In genomic region chr12:64810081-64810480, GRCm38 (mm10) we compare ENCODE assay signal across 26 mouse cellular contexts.
A peak's percentile ranks its signal among the peaks of the same experiment; 100 is the strongest.
DNase-seq lines count a peak whose midpoint lies in the region; ATAC-seq and TF ChIP-seq lines count a peak whose summit lies in the region.
"Had no signal": no experiment of that assay in that cellular context is flagged by ENCODE, and none has a peak within 500 bp of the region (broad histone marks: within the 10 kb centered on the region; RNA-seq: fewer than 3 reads in every experiment).

No protein-coding gene starts in this region.

- no peak for TF ChIP-seq CTCF in kidney, adult 2 months (conservative IDR thresholded peaks at IDR 0.05; ENCODE audit: insufficient read depth, insufficient read length, low read depth, low read length)
- no peak for TF ChIP-seq CTCF in MEL (IDR thresholded peaks at IDR 0.05 in 2 of 3, conservative IDR thresholded peaks at IDR 0.05 in 1 of 3; ENCODE audit: control insufficient read depth in 1 of 3, insufficient read depth in 1 of 3, low read depth in 2 of 3, low read length in 3 of 3, poor library complexity in 1 of 3, severe bottlenecking in 1 of 3)

- H3K9me3 ChIP-seq in intestine, embryonic 14.5 days (ENCODE audit: control insufficient read depth, low read length): no peaks in the 10 kb centered on the region
- H3K9me3 ChIP-seq in intestine, embryonic 16.5 days (ENCODE audit: control insufficient read depth, low read length): no peaks in the 10 kb centered on the region
- no peaks in the 10 kb centered on the region for H3K9me3 ChIP-seq in MEL (replicated peaks; ENCODE audit: insufficient read depth, low read length)
- H3K9me3 ChIP-seq: embryonic facial prominence, embryonic 13.5 days; embryonic facial prominence, embryonic 15.5 days; forebrain, embryonic 10.5 days; forebrain, embryonic 12.5 days; G1E had no signal

- no peak overlapping the region for H3K9ac ChIP-seq in intestine, embryonic 14.5 days (ENCODE audit: low read length)
- H3K9ac ChIP-seq in intestine, embryonic 16.5 days (ENCODE audit: low read depth, low read length): no peak overlapping the region
- no peak overlapping the region for H3K9ac ChIP-seq in MEL (ENCODE audit: control insufficient read depth, low read depth, low read length, poor library complexity, severe bottlenecking)
- H3K9ac ChIP-seq: embryonic facial prominence, embryonic 13.5 days; embryonic facial prominence, embryonic 15.5 days; forebrain, embryonic 12.5 days had no signal

- no peak for ATAC-seq in intestine, embryonic 14.5 days (replicated peaks; ENCODE audit: low FRiP score, low TSS enrichment, low read depth)
- ATAC-seq in intestine, embryonic 16.5 days: no peak
- ATAC-seq: CD4-positive, CD25-positive, alpha-beta regulatory T cell, adult 4 months; forebrain, embryonic 14.5 days; forebrain, embryonic 16.5 days had no signal

- no peak for DNase-seq in intestine, embryonic 14.5 days (ENCODE audit: low spot score)
- peak; percentile 62 for DNase-seq in kidney, adult 2 months
- no peak for DNase-seq in kidney, postnatal 10 days
- DNase-seq in MEL (ENCODE audit: low read depth, low spot score): peak; percentile 45
- DNase-seq: adrenal gland, adult 2 months; adrenal gland, postnatal 10 days; adrenal gland, postnatal 25 days; B cell, adult 2 months; cerebellum, adult 11 months; cerebellum, adult 18-20 months; cerebellum, adult 8-10 months; cerebellum, adult 9-11 months; cerebellum, postnatal 14 days; cerebellum, postnatal 36 days; embryo, embryonic 11 days had no signal

- no peak overlapping the region for H3K27ac ChIP-seq in intestine, embryonic 14.5 days (ENCODE audit: low read depth)
- no peak overlapping the region for H3K27ac ChIP-seq in intestine, embryonic 16.5 days (ENCODE audit: low read length)
- peak overlapping the region; percentile 16 for H3K27ac ChIP-seq in kidney, adult 2 months (ENCODE audit: insufficient read depth, low read depth, low read length)
- no peak overlapping the region for H3K27ac ChIP-seq in MEL (ENCODE audit: control insufficient read depth, low read depth, low read length)
- H3K27ac ChIP-seq: embryonic facial prominence, embryonic 13.5 days; embryonic facial prominence, embryonic 15.5 days; forebrain, embryonic 10.5 days; forebrain, embryonic 12.5 days had no signal

- H3K27me3 ChIP-seq in intestine, embryonic 14.5 days (replicated peaks; ENCODE audit: control insufficient read depth, insufficient read depth, low read length): no peaks in the 10 kb centered on the region
- no peaks in the 10 kb centered on the region for H3K27me3 ChIP-seq in intestine, embryonic 16.5 days (replicated peaks; ENCODE audit: control insufficient read depth, insufficient read depth, low read length)
- no peaks in the 10 kb centered on the region for H3K27me3 ChIP-seq in kidney, adult 2 months (replicated peaks; ENCODE audit: control insufficient read depth, insufficient read depth, low read length)
- no peaks in the 10 kb centered on the region for H3K27me3 ChIP-seq in MEL (ENCODE audit: control insufficient read depth in 1 of 2, insufficient read depth in 2 of 2, low read length in 2 of 2)
- H3K27me3 ChIP-seq: CH12.LX; embryonic facial prominence, embryonic 13.5 days; embryonic facial prominence, embryonic 15.5 days; forebrain, embryonic 12.5 days had no signal

- H3K4me1 ChIP-seq in intestine, embryonic 14.5 days (replicated peaks; ENCODE audit: control insufficient read depth, insufficient read depth, low read length): peaks cover 4% of the 10 kb centered on the region; the same call in 1 of the 2 replicates
- H3K4me1 ChIP-seq in intestine, embryonic 16.5 days (ENCODE audit: control insufficient read depth, insufficient read depth, low read length): no peaks in the 10 kb centered on the region
- H3K4me1 ChIP-seq in kidney, adult 2 months (ENCODE audit: control insufficient read depth, insufficient read depth, low read length): no peaks in the 10 kb centered on the region
- peaks cover 14% of the 10 kb centered on the region in 2 experiments for H3K4me1 ChIP-seq in MEL (ENCODE audit: control insufficient read depth in 1 of 2, insufficient read depth in 2 of 2, low read length in 2 of 2)
- H3K4me1 ChIP-seq: embryonic facial prominence, embryonic 13.5 days; embryonic facial prominence, embryonic 15.5 days; forebrain, embryonic 10.5 days; forebrain, embryonic 12.5 days had no signal

- peak; percentile 27 to 43 for TF ChIP-seq EP300 in MEL (IDR thresholded peaks at IDR 0.05; ENCODE audit: low read depth in 1 of 2, low read length in 2 of 2)

- WGBS in intestine, embryonic 14.5 days: 53% methylated on average over 1 of the region's 1 CpGs
- WGBS in intestine, embryonic 16.5 days: 70% methylated on average over 1 of the region's 1 CpGs
- WGBS in kidney, adult 2 months: 50% methylated on average over 1 of the region's 1 CpGs

- no peaks in the 10 kb centered on the region for H3K36me3 ChIP-seq in intestine, embryonic 14.5 days (ENCODE audit: control insufficient read depth, insufficient read depth, low read length)
- no peaks in the 10 kb centered on the region for H3K36me3 ChIP-seq in intestine, embryonic 16.5 days (ENCODE audit: control insufficient read depth, insufficient read depth, low read length)
- no peaks in the 10 kb centered on the region for H3K36me3 ChIP-seq in kidney, adult 2 months (ENCODE audit: control insufficient read depth, insufficient read depth, low read length)
- peaks cover 0 to 17% of the 10 kb centered on the region in 2 experiments; a peak in 2 of 4 replicates for H3K36me3 ChIP-seq in MEL (ENCODE audit: control insufficient read depth in 1 of 2, insufficient read depth in 2 of 2, low read length in 2 of 2)
- H3K36me3 ChIP-seq: embryonic facial prominence, embryonic 13.5 days; embryonic facial prominence, embryonic 15.5 days; forebrain, embryonic 10.5 days; forebrain, embryonic 12.5 days; G1E had no signal

- no peak for TF ChIP-seq RAD21 in MEL (IDR thresholded peaks at IDR 0.05; ENCODE audit: low read depth, low read length)

- no peak overlapping the region for H3K4me3 ChIP-seq in intestine, embryonic 14.5 days (ENCODE audit: low read depth, low read length)
- H3K4me3 ChIP-seq in intestine, embryonic 16.5 days (ENCODE audit: low read length): no peak overlapping the region
- no peak overlapping the region for H3K4me3 ChIP-seq in kidney, adult 2 months (ENCODE audit: insufficient read depth, low read depth, low read length)
- no peak overlapping the region for H3K4me3 ChIP-seq in MEL (ENCODE audit: control insufficient read depth in 1 of 2, insufficient read depth in 1 of 2, low read depth in 2 of 2, low read length in 2 of 2)
- H3K4me3 ChIP-seq: embryonic facial prominence, embryonic 13.5 days; embryonic facial prominence, embryonic 15.5 days; erythroblast, embryonic 14.5 days; forebrain, embryonic 10.5 days; forebrain, embryonic 12.5 days had no signal

- no peaks in the 10 kb centered on the region for H3K79me2 ChIP-seq in MEL (ENCODE audit: control insufficient read depth, insufficient read depth, low read length, poor library complexity)

- TF ChIP-seq POLR2A in kidney, adult 2 months (IDR thresholded peaks at IDR 0.05; ENCODE audit: low read depth, low read length): no peak
- no peak for TF ChIP-seq POLR2A in MEL (IDR thresholded peaks at IDR 0.05; ENCODE audit: control insufficient read depth in 1 of 2, insufficient read depth in 1 of 2, low read depth in 1 of 2, low read length in 2 of 2, poor library complexity in 1 of 2)

- H3K4me2 ChIP-seq in intestine, embryonic 14.5 days (ENCODE audit: low read length): 0 out of 2 replicates have a peak overlapping the region, but pooled peaks have one; percentile 13
- H3K4me2 ChIP-seq in intestine, embryonic 16.5 days (ENCODE audit: low read depth, low read length): no peak overlapping the region
- H3K4me2 ChIP-seq: embryonic facial prominence, embryonic 13.5 days; embryonic facial prominence, embryonic 15.5 days; forebrain, embryonic 12.5 days had no signal

TF ChIP-seq in MEL, 35 proteins besides CTCF, POLR2A, EP300 and RAD21:
- no peak for TF ChIP-seq USF2 (IDR thresholded peaks at IDR 0.05; ENCODE audit: borderline replicate concordance in 1 of 2, insufficient read depth in 1 of 2, low read depth in 1 of 2, low read length in 2 of 2)
- 0 out of 2 replicates have a peak, but pooled peaks have one; percentile 12 for TF ChIP-seq TAL1 (IDR thresholded peaks at IDR 0.05; ENCODE audit: low read length)

Comparison
In these comparisons a context has a peak if more than half of its experiments do, and no peak if none do; other contexts are left out.
1. DNase-seq: peak in kidney, adult 2 months (single experiment) and MEL (single experiment); none in intestine, embryonic 14.5 days (single experiment) and kidney, postnatal 10 days (single experiment).